In genomic region chr10:96305701-96306100, GRCm38 (mm10) we compare ENCODE assay signal across 30 mouse cellular contexts.
DNase-seq lines count a peak whose midpoint lies in the region; ATAC-seq and TF ChIP-seq lines count a peak whose summit lies in the region.
"Had no signal": no experiment of that assay in that cellular context is flagged by ENCODE, and none has a peak within 500 bp of the region (broad histone marks: within the 10 kb centered on the region; RNA-seq: fewer than 3 reads in every experiment).

No protein-coding gene starts in this region.

- no peak for ATAC-seq in embryonic facial prominence, embryonic 11.5 days (replicated peaks; ENCODE audit: insufficient number of reproducible peaks, low FRiP score, low TSS enrichment, low read depth)
- ATAC-seq in limb, embryonic 14.5 days (ENCODE audit: low FRiP score, low read depth) = no peak
- no peak for ATAC-seq in embryonic facial prominence, embryonic 14.5 days (ENCODE audit: low read depth)
- ATAC-seq in liver, embryonic 11.5 days (replicated peaks; ENCODE audit: low FRiP score) = no peak
- ATAC-seq: forebrain, embryonic 13.5 days; forebrain, embryonic 16.5 days; hindbrain, embryonic 16.5 days; intestine, postnatal 0 days; Patski had no signal

- no peaks in the 10 kb centered on the region; the same call in 1 of the 2 replicates for H3K4me1 ChIP-seq in embryonic facial prominence, embryonic 11.5 days (ENCODE audit: control insufficient read depth, insufficient read depth, low read length)
- peaks cover 21% of the 10 kb centered on the region for H3K4me1 ChIP-seq in embryonic facial prominence, embryonic 10.5 days
- 0 out of 2 replicates have a peak, but pooled peaks cover 8% of the 10 kb centered on the region for H3K4me1 ChIP-seq in limb, embryonic 14.5 days (ENCODE audit: control insufficient read depth, insufficient read depth, low read length)
- H3K4me1 ChIP-seq in limb, embryonic 10.5 days = peaks cover 9% of the 10 kb centered on the region
- H3K4me1 ChIP-seq in embryonic facial prominence, embryonic 14.5 days (ENCODE audit: control insufficient read depth, insufficient read depth, low read length) = peaks cover 16% of the 10 kb centered on the region
- H3K4me1 ChIP-seq in liver, embryonic 11.5 days (replicated peaks; ENCODE audit: control insufficient read depth, insufficient read depth, low read length) = peaks cover 2% of the 10 kb centered on the region
- H3K4me1 ChIP-seq: heart, embryonic 12.5 days; heart, embryonic 15.5 days had no signal

- no peaks in the 10 kb centered on the region for H3K27me3 ChIP-seq in embryonic facial prominence, embryonic 11.5 days (ENCODE audit: control insufficient read depth, insufficient read depth, low read length)
- no peaks in the 10 kb centered on the region for H3K27me3 ChIP-seq in embryonic facial prominence, embryonic 10.5 days (replicated peaks; ENCODE audit: low read depth, poor library complexity, severe bottlenecking)
- no peaks in the 10 kb centered on the region for H3K27me3 ChIP-seq in limb, embryonic 14.5 days (ENCODE audit: control insufficient read depth, insufficient read depth, low read length)
- H3K27me3 ChIP-seq in limb, embryonic 10.5 days (ENCODE audit: low read depth, poor library complexity, severe bottlenecking) = no peaks in the 10 kb centered on the region
- no peaks in the 10 kb centered on the region for H3K27me3 ChIP-seq in embryonic facial prominence, embryonic 14.5 days (replicated peaks; ENCODE audit: control insufficient read depth, insufficient read depth, low read length)
- no peaks in the 10 kb centered on the region for H3K27me3 ChIP-seq in liver, embryonic 11.5 days (replicated peaks; ENCODE audit: control insufficient read depth, insufficient read depth, low read length)
- H3K27me3 ChIP-seq: CH12.LX; embryonic facial prominence, embryonic 15.5 days; forebrain, embryonic 13.5 days; heart, embryonic 12.5 days; heart, embryonic 15.5 days; hindbrain, embryonic 13.5 days; Patski had no signal

- peak; percentile 55 for DNase-seq in embryonic facial prominence, embryonic 11.5 days (ENCODE audit: low spot score)
- no peak for DNase-seq in embryonic facial prominence, embryonic 10.5 days (ENCODE audit: low spot score)
- DNase-seq in limb, embryonic 14.5 days (ENCODE audit: low spot score) = peak; percentile 39
- no peak for DNase-seq in limb, embryonic 10.5 days (ENCODE audit: low spot score)
- DNase-seq in embryonic facial prominence, embryonic 14.5 days (ENCODE audit: low spot score) = peak; percentile 63
- no peak for DNase-seq in embryo, embryonic 9.5 days (ENCODE audit: extremely low spot score)
- DNase-seq in liver = no peak
- no peak for DNase-seq in liver, embryonic 11.5 days (ENCODE audit: low spot score)
- DNase-seq: adrenal gland, postnatal 14 days; B cell, adult 2 months; cerebellum, adult 18-20 months; cerebellum, adult 9-11 months; cerebellum, postnatal 25 days; heart, adult 18-20 months; heart, postnatal 10 days; heart, postnatal 36 days had no signal

- no peak overlapping the region for H3K27ac ChIP-seq in embryonic facial prominence, embryonic 11.5 days (replicated peaks; ENCODE audit: low read depth, low read length)
- H3K27ac ChIP-seq in embryonic facial prominence, embryonic 10.5 days (replicated peaks) = no peak overlapping the region
- no peak overlapping the region for H3K27ac ChIP-seq in limb, embryonic 14.5 days (replicated peaks; ENCODE audit: low read depth, low read length)
- H3K27ac ChIP-seq in limb, embryonic 10.5 days = no peak overlapping the region
- H3K27ac ChIP-seq in embryonic facial prominence, embryonic 14.5 days (replicated peaks; ENCODE audit: low read depth, low read length) = 0 out of 2 replicates have a peak overlapping the region, but pooled peaks have one; percentile 25
- H3K27ac ChIP-seq in liver, embryonic 11.5 days (ENCODE audit: low read depth, low read length) = no peak overlapping the region
- H3K27ac ChIP-seq: forebrain, embryonic 10.5 days; forebrain, embryonic 13.5 days; heart, embryonic 15.5 days; hindbrain, embryonic 10.5 days; hindbrain, embryonic 13.5 days had no signal

- no peak overlapping the region for H3K4me2 ChIP-seq in embryonic facial prominence, embryonic 11.5 days (ENCODE audit: low read depth, low read length)
- H3K4me2 ChIP-seq in limb, embryonic 14.5 days (replicated peaks; ENCODE audit: low read depth, low read length, severe bottlenecking) = no peak overlapping the region
- H3K4me2 ChIP-seq in embryonic facial prominence, embryonic 14.5 days (ENCODE audit: low read depth, low read length) = 0 out of 2 replicates have a peak overlapping the region, but pooled peaks have one; percentile 10
- no peak overlapping the region for H3K4me2 ChIP-seq in liver, embryonic 11.5 days
- H3K4me2 ChIP-seq: embryonic facial prominence, embryonic 15.5 days; forebrain, embryonic 13.5 days; heart, embryonic 12.5 days; heart, embryonic 15.5 days; hindbrain, embryonic 13.5 days had no signal

- no peaks in the 10 kb centered on the region for H3K9me3 ChIP-seq in embryonic facial prominence, embryonic 11.5 days (replicated peaks; ENCODE audit: control insufficient read depth, low read length)
- H3K9me3 ChIP-seq in embryonic facial prominence, embryonic 10.5 days = no peaks in the 10 kb centered on the region
- no peaks in the 10 kb centered on the region for H3K9me3 ChIP-seq in limb, embryonic 14.5 days (ENCODE audit: control insufficient read depth, low read length)
- no peaks in the 10 kb centered on the region for H3K9me3 ChIP-seq in limb, embryonic 10.5 days (replicated peaks)
- H3K9me3 ChIP-seq in embryonic facial prominence, embryonic 14.5 days (ENCODE audit: control insufficient read depth, low read length) = no peaks in the 10 kb centered on the region
- H3K9me3 ChIP-seq in liver, embryonic 11.5 days (ENCODE audit: control insufficient read depth, low read length) = no peaks in the 10 kb centered on the region
- H3K9me3 ChIP-seq: embryonic facial prominence, embryonic 15.5 days; forebrain, embryonic 10.5 days; forebrain, embryonic 13.5 days; heart, embryonic 12.5 days; heart, embryonic 15.5 days; hindbrain, embryonic 10.5 days; hindbrain, embryonic 13.5 days had no signal

- H3K9ac ChIP-seq in embryonic facial prominence, embryonic 11.5 days (replicated peaks; ENCODE audit: low read length) = no peak overlapping the region
- H3K9ac ChIP-seq in limb, embryonic 14.5 days (ENCODE audit: low read depth, low read length, severe bottlenecking) = no peak overlapping the region
- no peak overlapping the region for H3K9ac ChIP-seq in embryonic facial prominence, embryonic 14.5 days (ENCODE audit: low read depth, low read length)
- H3K9ac ChIP-seq in liver, embryonic 11.5 days (ENCODE audit: low read depth, low read length) = no peak overlapping the region
- H3K9ac ChIP-seq: embryonic facial prominence, embryonic 15.5 days; forebrain, embryonic 13.5 days; heart, embryonic 12.5 days; heart, embryonic 15.5 days; hindbrain, embryonic 13.5 days had no signal

- TF ChIP-seq POLR2A in limb, embryonic 14.5 days (IDR thresholded peaks at IDR 0.05; ENCODE audit: borderline replicate concordance, extremely low read depth, insufficient read depth, insufficient read length) = no peak

- no peak overlapping the region for H3K4me3 ChIP-seq in embryonic facial prominence, embryonic 11.5 days (ENCODE audit: low read depth, low read length)
- H3K4me3 ChIP-seq in embryonic facial prominence, embryonic 10.5 days = no peak overlapping the region
- no peak overlapping the region for H3K4me3 ChIP-seq in limb, embryonic 14.5 days (replicated peaks; ENCODE audit: low read length)
- H3K4me3 ChIP-seq in limb, embryonic 10.5 days = no peak overlapping the region
- no peak overlapping the region for H3K4me3 ChIP-seq in embryonic facial prominence, embryonic 14.5 days (ENCODE audit: low read depth, low read length)
- H3K4me3 ChIP-seq in liver, embryonic 11.5 days (ENCODE audit: low read depth, low read length) = no peak overlapping the region
- H3K4me3 ChIP-seq: embryonic facial prominence, embryonic 15.5 days; erythroblast, embryonic 14.5 days; forebrain, embryonic 10.5 days; forebrain, embryonic 13.5 days; heart, embryonic 12.5 days; heart, embryonic 15.5 days; hindbrain, embryonic 10.5 days; hindbrain, embryonic 13.5 days had no signal

- 67% methylated on average over 7 of the region's 7 CpGs for WGBS in embryonic facial prominence, embryonic 11.5 days
- WGBS in embryonic facial prominence, embryonic 10.5 days = 76% methylated on average over 7 of the region's 7 CpGs
- 70% methylated on average over 7 of the region's 7 CpGs for WGBS in limb, embryonic 14.5 days
- 78% methylated on average over 7 of the region's 7 CpGs for WGBS in limb, embryonic 10.5 days
- 41% methylated on average over 7 of the region's 7 CpGs for WGBS in embryonic facial prominence, embryonic 14.5 days
- WGBS in liver, embryonic 11.5 days = 69% methylated on average over 7 of the region's 7 CpGs

- no peaks in the 10 kb centered on the region for H3K36me3 ChIP-seq in embryonic facial prominence, embryonic 11.5 days (replicated peaks; ENCODE audit: control insufficient read depth, insufficient read depth, low read depth, low read length)
- no peaks in the 10 kb centered on the region for H3K36me3 ChIP-seq in embryonic facial prominence, embryonic 10.5 days (replicated peaks)
- H3K36me3 ChIP-seq in limb, embryonic 14.5 days (ENCODE audit: control insufficient read depth, insufficient read depth, low read length) = no peaks in the 10 kb centered on the region
- no peaks in the 10 kb centered on the region for H3K36me3 ChIP-seq in limb, embryonic 10.5 days
- H3K36me3 ChIP-seq in embryonic facial prominence, embryonic 14.5 days (ENCODE audit: control insufficient read depth, insufficient read depth, low read length) = no peaks in the 10 kb centered on the region
- H3K36me3 ChIP-seq in liver, embryonic 11.5 days (ENCODE audit: control insufficient read depth, insufficient read depth, low read length) = no peaks in the 10 kb centered on the region
- H3K36me3 ChIP-seq: embryonic facial prominence, embryonic 15.5 days; forebrain, embryonic 10.5 days; G1E; heart, embryonic 12.5 days; heart, embryonic 15.5 days; hindbrain, embryonic 10.5 days; hindbrain, embryonic 13.5 days had no signal

Comparison
In these comparisons a context has a peak if more than half of its experiments do, and no peak if none do; other contexts are left out.
1. DNase-seq: peak in embryonic facial prominence, embryonic 11.5 days (single experiment), limb, embryonic 14.5 days (single experiment) and embryonic facial prominence, embryonic 14.5 days (single experiment); none in embryonic facial prominence, embryonic 10.5 days (single experiment), limb, embryonic 10.5 days (single experiment), embryo, embryonic 9.5 days (single experiment), liver (single experiment) and liver, embryonic 11.5 days (single experiment).